Mouse (Mus musculus) erythroblast, adult 5-6 weeks (primary cell): ENCODE measurements at regions not wholly inside any gene's neighbourhood (a gene's known extent, or its start where the extent isn't known, plus 50 kb on each side); places are given as distances from the start of the nearest gene placed in this dataset.

Source experiments
- ATAC-seq: replicated peaks from 2 replicates; pipeline ENCODE4 v1.8.0; 2016; ENCODE audit warnings: moderate number of reproducible peaks, mild to moderate bottlenecking, moderate TSS enrichment, inconsistent platforms; ENCODE audit not compliant: poor library complexity, low FRiP score, severe bottlenecking

DNA sequence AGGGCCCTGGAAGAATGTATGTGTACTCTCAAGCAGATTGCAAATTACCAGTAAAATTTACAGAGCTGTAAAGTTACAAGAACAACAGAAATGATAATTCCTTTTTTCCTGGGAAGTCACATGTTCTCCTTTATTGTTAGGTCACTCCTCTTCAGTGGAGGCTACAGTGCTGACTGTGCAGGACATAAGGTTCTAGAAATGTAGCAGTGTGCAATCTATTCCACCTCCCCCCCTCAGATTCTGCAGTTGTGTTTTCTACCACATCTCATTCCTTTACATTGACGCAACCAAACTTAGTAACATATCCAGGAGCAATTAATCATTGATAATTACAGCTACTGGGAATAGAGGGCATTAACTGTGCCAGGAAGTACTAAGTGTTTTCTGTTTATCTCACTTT is 385.3 kb upstream of the Tnc start:
- ATAC-seq: no peak

DNA sequence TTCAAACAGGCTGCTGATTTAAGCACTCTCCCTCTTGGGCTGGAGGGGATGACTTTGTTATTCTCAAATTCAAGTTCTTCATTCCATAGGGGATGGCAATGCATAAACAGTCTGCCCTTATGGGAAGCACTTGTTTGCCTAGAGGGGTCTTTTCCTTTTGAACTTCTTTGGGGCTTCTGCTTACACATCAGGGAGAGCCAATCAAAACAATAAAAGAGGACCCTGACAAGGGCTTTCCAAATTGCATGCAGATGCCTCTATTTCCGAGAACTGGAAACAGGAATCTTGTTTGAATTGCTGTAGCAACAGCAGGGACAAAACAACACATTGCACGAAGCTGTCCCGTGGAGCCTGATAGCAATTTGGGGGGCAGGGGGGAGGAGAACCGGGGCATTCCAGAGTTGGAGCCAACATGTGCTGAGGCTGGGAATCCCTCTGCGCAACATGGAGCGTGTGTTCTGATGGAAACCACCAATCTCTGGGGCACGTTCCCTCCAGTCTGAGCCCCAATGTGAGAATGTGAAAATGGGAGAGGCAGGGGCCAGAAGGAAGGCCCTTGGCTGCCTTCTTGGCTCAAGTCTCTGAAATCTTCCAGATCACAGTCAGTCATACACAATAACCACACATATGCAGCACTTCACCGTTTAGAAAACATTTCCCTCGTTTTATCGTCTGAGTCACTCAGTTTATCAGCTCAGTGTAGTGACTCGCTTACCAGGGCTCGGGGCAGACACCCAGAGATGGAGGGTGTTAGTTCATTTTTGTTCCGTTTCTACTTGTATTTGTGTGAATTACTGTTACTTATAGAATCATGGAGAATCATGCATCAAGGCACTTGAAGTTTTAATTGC is 391.2 kb upstream of the Tnc start:
- no peak for ATAC-seq

DNA sequence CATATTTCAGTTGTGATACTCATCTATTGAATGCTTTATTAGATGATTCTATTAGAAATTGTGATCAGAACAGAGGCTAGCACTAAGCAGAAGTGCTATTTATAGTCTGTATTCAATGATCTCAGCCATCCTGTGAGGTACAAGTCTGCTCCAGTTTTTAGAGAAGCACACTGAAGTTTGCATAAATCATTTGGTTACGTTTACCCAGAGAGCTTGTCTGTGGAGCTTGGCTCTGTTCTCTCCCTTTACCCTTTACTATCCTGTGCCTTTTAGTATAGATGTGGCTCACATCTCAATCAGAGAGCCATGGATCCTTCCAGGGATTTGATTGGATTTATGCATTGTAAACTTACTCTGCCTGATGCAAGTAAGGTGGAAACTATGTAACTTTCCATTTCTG is 404.6 kb upstream of the Tnc start:
- no peak for ATAC-seq

DNA sequence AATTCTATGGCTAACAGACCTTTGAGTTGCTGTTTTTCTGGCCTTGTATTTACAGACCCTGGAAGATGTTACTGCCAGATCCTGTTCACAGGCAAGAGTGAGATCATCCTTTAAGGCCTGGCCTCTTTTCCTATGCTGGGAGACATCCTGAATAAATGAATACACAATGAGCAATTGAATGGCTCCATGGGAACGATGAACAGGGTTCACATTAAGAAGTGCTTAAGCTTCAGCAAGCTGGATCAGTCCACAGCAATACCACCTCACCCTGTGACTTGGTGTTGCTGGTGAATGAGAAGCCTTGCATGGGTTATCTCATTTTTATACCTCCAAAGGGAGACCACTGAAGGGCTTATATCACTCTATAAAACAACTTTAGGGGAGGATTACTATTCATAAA is 405.1 kb upstream of the Tnc start:
- no peak for ATAC-seq

DNA sequence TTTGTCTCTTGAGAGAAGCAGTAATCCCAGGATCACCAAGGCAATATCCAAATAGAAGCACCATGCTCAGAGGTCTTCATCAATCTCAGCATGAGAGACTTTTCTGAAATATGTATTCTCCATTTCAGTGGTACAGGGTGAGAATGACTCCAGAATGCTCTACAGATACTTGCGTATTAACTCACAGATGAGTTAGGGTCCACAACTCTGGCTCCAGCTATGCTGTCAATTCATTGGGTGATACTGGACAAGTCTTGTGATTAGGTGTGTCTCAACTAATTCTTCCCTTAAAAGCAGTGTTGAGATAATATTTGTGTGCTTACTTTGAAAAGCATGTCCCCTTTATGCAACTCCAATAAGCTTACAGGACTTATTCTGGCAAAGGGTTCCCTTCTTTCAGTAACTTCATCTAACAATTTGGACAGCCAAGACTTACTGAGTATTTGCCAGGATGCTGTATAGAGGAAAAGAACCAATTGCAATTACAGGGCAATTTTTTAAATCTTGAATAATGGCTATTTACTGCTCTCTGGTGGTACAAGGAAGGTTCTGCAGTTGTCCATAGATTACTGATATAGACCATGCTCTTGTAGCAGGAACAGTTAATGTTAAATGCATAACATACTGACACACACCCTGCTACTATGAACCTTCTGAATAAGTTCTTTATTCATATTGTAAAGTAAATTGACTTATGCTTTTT is 445.6 kb upstream of the Tnc start:
- ATAC-seq: no peak

DNA sequence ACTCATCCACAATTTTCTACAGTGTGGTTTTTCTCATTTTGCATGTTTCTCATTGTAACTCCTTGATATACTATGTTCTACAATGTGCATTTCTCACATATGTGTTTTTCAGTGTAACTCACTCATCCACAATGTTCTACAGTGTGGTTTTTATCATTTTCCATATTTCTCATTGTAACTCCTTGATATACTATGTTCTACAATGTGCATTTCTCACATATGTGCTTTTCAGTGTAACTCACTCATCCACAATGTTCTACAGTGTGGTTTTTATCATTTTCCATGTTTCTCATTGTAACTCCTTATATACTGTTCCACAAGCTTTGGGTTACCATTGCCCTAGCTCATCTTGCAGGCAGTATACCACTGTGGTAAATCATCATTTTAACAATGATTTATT is 450.9 kb upstream of the Tnc start:
- peak; percentile 96 for ATAC-seq

DNA sequence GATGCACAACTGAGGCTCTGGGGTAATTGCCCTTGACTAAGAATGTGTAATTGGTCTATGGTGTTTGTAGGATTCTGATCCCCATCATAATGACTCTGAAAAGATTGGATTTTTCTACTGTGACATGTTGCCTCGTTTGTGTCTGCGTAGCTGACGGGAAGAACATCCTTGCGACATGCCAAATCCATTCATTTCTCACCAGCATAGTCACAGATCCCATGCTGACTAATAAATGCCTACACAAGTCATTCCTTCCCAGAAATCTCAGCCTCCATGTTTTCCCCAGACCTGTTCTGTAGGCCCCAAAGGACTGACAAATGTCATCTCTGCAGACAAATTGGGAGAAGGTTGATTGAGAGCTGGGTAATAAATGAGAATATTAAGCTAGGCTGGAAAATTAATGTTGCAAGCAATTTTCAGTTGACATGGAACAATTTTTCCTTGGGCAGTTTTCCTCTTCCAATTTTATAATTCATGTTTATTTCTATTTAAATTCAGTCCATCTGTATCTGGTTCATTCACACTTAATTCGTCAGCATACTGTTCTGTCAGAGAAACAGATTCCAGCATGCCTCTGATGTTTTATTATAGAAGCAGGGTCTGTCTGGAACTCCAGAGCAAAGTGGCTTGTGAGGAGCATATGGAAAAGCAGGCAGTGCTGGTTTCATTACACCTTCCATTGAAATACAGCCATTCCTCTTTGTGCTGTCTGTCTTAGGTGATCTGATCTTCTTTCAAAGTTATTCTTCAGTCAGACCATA is 454.0 kb upstream of the Tnc start:
- no peak for ATAC-seq

DNA sequence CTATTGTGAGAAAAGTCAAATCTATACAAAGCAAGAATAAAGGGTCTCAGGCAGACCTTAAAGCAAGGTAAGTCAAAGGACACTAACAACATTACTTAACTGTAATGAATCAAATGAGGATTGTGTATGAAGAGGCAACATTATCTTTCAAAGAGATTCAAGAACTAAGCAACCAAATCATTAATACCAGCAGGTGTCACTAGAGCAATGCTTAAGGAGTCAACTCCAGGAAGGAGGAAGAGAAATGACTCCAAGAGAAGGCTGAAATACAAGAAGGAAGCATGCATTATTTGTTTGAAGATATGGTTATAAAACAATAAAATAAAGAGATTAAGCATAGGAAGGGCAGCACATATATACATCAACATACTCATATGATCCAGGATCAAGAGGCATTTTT is 475.1 kb upstream of the Tnc start:
- no peak for ATAC-seq

DNA sequence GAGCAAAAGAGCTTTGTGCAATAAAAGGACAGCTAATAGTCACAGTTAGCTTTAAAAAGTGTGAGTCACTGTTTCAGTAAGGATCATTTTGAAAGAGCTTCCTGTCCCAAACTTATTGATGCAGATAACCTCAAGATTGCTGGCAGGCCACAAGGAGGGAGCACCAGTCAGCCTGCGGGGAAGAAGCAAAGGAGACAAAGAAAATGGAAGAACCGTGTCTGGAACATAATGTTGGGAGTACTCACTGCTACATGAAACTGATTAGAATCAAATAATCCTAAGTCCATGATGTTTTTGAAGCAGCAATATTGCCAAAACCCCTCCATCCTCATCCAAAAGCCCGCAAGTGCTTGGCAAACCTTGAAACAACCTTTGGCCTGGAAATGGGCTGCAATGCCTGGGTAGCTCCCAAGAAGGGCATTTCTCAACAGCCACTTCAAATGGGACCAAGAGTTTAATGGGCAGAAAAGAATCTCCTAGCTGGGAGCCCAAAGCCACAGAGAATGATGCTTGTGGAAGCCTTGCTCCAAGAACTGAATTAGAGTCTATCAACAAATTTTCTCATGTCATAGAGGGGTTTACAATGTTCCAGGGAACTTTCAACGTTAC is 481.0 kb upstream of the Tnc start:
- no peak for ATAC-seq

DNA sequence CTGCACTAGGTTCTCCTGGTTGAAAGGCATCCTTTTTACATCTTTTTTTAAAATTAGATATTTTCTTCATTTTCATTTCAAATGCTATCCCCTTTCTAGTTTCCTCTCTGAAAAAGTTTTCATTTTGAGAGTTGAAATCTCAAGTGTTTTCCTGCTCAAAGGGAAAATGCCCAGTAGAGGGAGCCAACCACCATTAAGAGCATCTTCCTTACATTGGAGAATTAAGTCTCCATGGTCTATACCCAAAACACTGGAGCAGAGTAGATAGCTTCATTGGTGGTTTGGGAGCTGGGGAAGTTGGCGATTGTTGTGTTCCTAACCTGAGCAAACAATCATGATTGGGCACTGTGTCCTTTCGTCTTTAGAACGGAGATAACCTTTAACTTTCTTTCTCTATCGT is 483.8 kb upstream of the Tnc start:
- ATAC-seq: no peak

DNA sequence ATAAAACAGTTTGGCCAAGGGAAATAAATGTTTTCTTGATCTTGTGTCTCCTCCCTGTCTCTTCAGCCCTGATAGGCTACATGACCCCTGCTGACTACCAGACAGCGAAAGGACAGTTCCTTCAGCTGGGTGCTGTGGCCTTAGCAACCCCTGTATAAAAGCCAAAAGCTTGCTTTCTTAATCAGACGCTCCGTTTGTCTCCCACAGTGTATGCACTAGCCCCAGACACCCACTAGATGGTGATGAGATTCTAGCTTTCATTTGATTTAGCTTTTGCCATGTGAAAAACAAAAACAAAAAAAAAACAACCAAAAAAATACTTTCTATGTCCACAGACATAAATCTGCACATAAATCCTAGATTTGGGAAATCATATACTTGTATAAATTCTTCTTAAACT is 486.2 kb upstream of the Tnc start:
- ATAC-seq: no peak

DNA sequence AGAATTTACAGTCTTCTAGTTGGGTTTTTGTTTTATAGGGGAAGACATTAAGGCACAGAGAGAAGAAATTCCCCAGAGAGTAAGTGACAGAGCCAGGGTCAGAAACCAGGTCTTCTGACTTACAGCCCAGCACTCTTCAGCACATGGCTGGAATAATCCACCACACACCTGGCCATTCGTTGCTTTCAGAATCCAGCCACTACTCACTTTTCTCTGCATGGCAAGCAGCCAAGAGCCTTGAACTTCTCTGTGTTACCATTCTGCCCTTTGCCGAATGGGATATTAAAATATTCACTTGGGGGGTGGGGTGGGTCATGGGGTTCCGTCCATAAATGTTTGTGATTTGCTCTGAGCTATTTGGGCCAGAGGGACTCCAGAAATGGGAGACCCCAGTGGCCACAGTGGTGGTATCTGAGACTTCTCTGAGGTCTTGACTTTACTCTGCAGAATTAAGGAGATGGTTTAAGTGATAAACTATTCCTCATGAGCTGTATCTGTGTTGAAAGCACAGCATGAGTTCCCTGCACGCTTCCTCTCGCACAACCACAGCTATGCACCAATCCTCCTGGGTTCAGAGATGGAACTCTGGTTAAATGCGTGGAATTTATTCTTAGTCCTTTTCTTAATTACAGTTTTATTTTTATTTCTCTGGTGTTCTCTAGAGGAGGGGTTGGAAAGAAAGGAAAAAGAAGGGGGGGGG is 488.9 kb upstream of the Tnc start:
- ATAC-seq: no peak

DNA sequence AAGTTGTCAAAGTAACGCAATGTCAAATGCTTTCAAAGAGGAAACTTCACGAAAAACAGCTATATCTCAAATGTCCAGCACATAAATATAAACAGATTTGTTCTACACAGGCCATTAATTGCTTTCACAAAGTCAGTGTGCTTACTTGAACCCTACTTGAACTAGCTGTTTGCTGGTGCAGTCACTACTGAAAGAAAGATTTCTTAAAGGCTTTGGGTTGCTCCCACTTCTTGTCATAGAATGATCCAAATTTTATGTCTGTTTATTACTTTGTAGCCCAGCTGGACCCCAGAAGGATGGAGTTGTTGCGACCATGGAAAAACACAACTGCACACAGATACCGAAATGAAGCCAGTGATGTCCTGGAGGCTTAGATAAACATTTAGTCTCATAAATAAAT is 491.2 kb upstream of the Tnc start:
- ATAC-seq: no peak

DNA sequence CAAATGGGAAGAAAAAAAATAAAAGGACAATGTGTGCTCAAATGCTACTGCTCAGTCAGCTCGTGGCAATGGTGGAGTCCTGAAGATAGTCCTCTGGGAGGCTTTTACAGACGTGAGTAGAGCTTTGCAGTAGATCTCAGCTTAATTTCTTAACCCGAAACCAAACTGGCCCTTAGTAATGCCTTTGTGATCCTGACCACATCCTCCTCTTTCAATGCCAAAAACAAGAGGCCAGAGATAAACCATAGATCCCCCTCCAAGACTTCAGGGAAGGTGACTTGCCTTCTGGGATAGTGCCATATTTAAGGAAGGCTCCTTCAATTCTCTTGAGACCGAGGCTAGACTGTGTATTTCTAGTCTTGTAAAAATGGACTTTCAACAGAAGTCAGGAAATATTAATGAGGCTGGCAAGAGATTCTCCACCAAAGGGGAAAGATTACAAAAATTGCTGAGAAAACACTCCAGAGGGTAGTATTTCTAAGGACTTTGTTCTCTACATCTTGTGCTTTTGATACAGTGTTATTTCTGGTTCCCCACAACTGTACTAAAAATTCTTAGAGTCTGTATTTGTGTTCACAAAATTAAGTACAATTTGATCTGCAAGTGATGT is 497.9 kb upstream of the Tnc start:
- no peak for ATAC-seq

DNA sequence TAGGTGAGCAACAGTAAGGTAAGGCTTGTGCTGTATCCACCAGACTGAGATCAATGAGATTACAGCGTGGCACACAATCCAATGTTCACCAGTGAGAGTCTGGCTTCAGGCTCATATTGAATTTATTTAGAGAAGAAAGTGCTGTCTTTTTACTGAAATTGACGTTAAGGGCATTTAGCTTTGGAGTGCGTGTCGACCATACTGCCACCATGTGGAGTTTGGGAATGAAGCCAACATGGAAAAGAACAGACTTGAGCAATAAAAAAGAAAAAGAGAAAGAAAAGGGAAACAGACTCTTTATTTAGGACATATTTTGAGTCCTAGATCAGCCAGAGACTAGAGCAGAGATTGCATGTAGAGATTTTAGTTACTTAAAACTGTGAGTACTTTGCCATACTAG is 499.6 kb upstream of the Tnc start:
- no peak for ATAC-seq

DNA sequence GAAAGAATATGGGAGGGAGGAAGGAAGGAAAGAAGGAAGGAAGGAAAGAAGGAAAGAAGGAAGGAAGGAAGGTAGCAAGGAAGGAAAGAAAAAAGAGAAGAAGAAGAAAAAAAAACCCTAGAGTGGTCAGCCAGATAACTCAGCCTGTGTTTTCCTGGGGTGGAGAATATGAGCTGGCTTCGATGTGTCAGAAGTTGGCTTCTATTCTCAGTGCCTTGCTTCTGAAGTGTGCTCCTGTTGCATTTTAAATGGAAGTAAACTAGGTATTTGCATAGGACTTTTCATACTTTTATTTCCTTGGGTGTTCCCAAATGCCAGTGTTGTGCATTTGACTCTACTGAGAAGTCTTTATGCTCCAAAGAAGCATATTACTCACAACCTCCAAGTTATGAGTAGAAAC is 515.7 kb upstream of the Tnc start:
- ATAC-seq: no peak

DNA sequence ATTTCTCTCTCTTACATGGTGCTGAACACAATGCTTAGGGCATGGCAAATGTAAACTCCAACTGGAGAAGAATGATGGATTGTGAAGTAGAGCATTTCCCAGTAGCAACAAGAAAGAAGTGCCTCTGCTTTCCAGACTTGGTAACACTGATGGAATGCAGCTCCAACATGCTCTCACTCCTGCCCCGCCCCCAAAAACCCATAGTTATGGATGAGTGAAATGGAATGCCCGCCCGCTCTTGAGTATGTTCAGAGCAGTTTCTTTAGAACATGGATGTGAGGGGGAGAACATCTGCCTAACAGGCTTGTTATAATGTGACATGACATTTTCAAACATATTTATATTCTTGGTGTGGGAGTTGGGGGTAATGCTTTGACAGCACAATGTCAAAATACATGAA is 517.2 kb upstream of the Tnc start:
- no peak for ATAC-seq

DNA sequence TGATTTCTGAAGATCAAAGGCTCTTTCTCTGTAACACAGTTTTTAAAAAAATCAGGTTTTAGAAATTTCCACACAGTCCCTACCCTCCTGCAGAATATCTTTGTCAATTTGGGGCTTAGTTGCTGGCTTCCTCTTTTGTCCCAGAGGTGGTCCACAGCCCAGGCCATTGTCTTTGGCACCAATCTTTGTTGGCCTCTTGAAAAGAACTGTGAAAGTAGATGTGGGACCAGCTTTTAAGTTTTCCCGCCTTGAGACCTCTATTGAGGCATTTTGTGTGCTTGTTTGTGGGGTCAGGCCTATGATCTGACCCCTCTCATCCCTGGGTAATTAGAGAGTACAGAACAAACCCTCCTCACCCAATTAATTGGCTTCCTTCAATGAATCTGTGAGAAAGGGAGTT is 523.9 kb upstream of the Tnc start:
- no peak for ATAC-seq

DNA sequence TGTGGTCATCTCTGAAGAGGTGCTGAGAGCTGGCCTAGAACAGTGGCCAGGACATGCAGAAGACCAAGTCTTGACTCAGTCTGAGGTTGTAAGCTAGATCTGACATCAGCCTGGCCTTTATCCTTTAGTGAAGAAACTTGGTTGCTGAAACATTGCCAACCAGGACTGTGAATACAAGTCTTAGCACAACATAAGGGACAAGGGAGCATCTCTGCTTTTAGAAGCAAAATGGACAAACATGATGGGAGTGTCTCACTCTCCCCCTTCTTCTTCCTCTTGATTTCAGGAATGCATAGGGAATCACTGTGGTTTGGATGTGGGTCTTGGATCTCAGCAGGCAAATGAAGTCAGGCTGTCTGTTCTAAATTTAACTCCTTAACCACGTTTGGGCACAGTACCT is 529.1 kb upstream of the Tnc start:
- ATAC-seq: no peak
